Comparison of ENCODE assay signal across 21 mouse cellular contexts in the genomic region with DNA sequence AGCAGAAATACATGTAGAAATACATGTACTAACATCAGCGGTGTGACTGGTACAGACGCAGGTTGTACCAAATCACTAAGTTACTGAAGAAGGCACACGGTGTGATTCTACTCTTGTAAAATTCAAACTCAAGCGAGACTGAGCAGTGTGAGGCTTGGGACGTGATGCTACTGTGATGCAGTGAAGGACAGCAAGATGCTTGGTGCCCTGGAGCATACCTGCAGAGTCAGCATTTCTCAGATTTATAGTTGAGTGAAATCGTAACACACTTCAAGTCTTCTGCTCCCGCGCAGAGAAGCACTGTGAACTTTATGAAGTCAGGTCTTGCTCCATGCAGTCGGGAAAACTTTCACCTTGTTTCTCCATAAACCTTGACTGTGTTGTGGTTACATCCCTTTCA. TPM values are rescaled to one million over a fixed set of nuclear protein-coding genes. Genes with fewer than 3 reads are reported as not detected.
DNase-seq lines count a peak whose midpoint lies in the region; ATAC-seq and TF ChIP-seq lines count a peak whose summit lies in the region.
"Had no signal": no experiment of that assay in that cellular context is flagged by ENCODE, and none has a peak within 500 bp of the region (broad histone marks: within the 10 kb centered on the region; RNA-seq: fewer than 3 reads in every experiment).

No protein-coding gene starts in this region.

- no peak for TF ChIP-seq RAD21 in MEL (IDR thresholded peaks at IDR 0.05; ENCODE audit: low read depth, low read length)

- intact Hi-C loops in heart, postnatal 25 days (cut with DNase I): no loop called here

- no peak for TF ChIP-seq EP300 in MEL (IDR thresholded peaks at IDR 0.05; ENCODE audit: low read depth in 1 of 2, low read length in 2 of 2)

- no peaks in the 10 kb centered on the region for H3K79me2 ChIP-seq in MEL (ENCODE audit: control insufficient read depth, insufficient read depth, low read length, poor library complexity)

- no peak overlapping the region for H3K4me3 ChIP-seq in MEL (ENCODE audit: control insufficient read depth in 1 of 2, insufficient read depth in 1 of 2, low read depth in 2 of 2, low read length in 2 of 2)
- H3K4me3 ChIP-seq: embryonic facial prominence, embryonic 10.5 days; embryonic facial prominence, embryonic 12.5 days; forebrain, embryonic 13.5 days; forebrain, embryonic 15.5 days had no signal

- no peaks in the 10 kb centered on the region for H3K27me3 ChIP-seq in MEL (ENCODE audit: control insufficient read depth in 1 of 2, insufficient read depth in 2 of 2, low read length in 2 of 2)
- H3K27me3 ChIP-seq: embryonic facial prominence, embryonic 12.5 days; forebrain, embryonic 13.5 days; forebrain, embryonic 15.5 days had no signal

- ATAC-seq in monocyte, adult 5-6 weeks (replicated peaks; ENCODE audit: insufficient number of reproducible peaks, low FRiP score, low TSS enrichment, poor library complexity, severe bottlenecking): no peak
- ATAC-seq: CD4-positive, CD25-positive, alpha-beta regulatory T cell, adult 4 months; forebrain, embryonic 13.5 days; forebrain, embryonic 15.5 days; forebrain, postnatal 0 days had no signal

- peaks cover 1 to 16% of the 10 kb centered on the region in 2 experiments; a peak in 3 of 4 replicates for H3K36me3 ChIP-seq in MEL (ENCODE audit: control insufficient read depth in 1 of 2, insufficient read depth in 2 of 2, low read length in 2 of 2)

- no peak overlapping the region for H3K9ac ChIP-seq in MEL (ENCODE audit: control insufficient read depth, low read depth, low read length, poor library complexity, severe bottlenecking)
- H3K9ac ChIP-seq: embryonic facial prominence, embryonic 12.5 days; forebrain, embryonic 13.5 days; forebrain, embryonic 15.5 days; forebrain, postnatal 0 days had no signal

- TF ChIP-seq POLR2A in MEL (IDR thresholded peaks at IDR 0.05; ENCODE audit: control insufficient read depth in 1 of 2, insufficient read depth in 1 of 2, low read depth in 1 of 2, low read length in 2 of 2, poor library complexity in 1 of 2): no peak

- H3K4me1 ChIP-seq in MEL (ENCODE audit: control insufficient read depth in 1 of 2, insufficient read depth in 2 of 2, low read length in 2 of 2): peaks cover 3 to 10% of the 10 kb centered on the region in 2 experiments; a peak in 3 of 4 replicates
- H3K4me1 ChIP-seq: embryonic facial prominence, embryonic 10.5 days; embryonic facial prominence, embryonic 12.5 days; forebrain, embryonic 13.5 days; forebrain, embryonic 15.5 days had no signal

- DNase-seq in heart, adult 11 months: peak; percentile 45
- DNase-seq in heart, postnatal 25 days (ENCODE audit: low spot score): no peak
- no peak for DNase-seq in MEL (ENCODE audit: low read depth, low spot score)
- no peak for DNase-seq in natural killer cell, adult 2 months (ENCODE audit: low spot score in 2 of 2)
- DNase-seq: adrenal gland, adult 2 months; adrenal gland, postnatal 10 days; adrenal gland, postnatal 36 days; B cell, adult 2 months; cerebellum, adult 11-12 months; cerebellum, adult 2 months; cerebellum, adult 9-10 months; cerebellum, postnatal 10 days; cerebellum, postnatal 25 days; forebrain, postnatal 0 days had no signal

- H3K9me3 ChIP-seq in MEL (replicated peaks; ENCODE audit: insufficient read depth, low read length): no peaks in the 10 kb centered on the region
- H3K9me3 ChIP-seq: embryonic facial prominence, embryonic 10.5 days; embryonic facial prominence, embryonic 12.5 days; forebrain, embryonic 13.5 days; forebrain, embryonic 15.5 days; G1E had no signal

- H3K27ac ChIP-seq in MEL (ENCODE audit: control insufficient read depth, low read depth, low read length): no peak overlapping the region
- H3K27ac ChIP-seq: embryonic facial prominence, embryonic 10.5 days; embryonic facial prominence, embryonic 12.5 days; forebrain, embryonic 13.5 days; forebrain, embryonic 15.5 days had no signal

- no peak for TF ChIP-seq CTCF in MEL (IDR thresholded peaks at IDR 0.05 in 2 of 3, conservative IDR thresholded peaks at IDR 0.05 in 1 of 3; ENCODE audit: control insufficient read depth in 1 of 3, insufficient read depth in 1 of 3, low read depth in 2 of 3, low read length in 3 of 3, poor library complexity in 1 of 3, severe bottlenecking in 1 of 3)

TF ChIP-seq in MEL, 35 proteins besides CTCF, POLR2A, EP300 and RAD21:
- TF ChIP-seq TAL1 (IDR thresholded peaks at IDR 0.05; ENCODE audit: low read length) (no peak), BHLHE40 (IDR thresholded peaks at IDR 0.05; ENCODE audit: borderline replicate concordance, low read depth, low read length) (no peak), MAFK (IDR thresholded peaks at IDR 0.05; ENCODE audit: borderline replicate concordance, low read depth, low read length) (peak; percentile 76; the same call in 1 of the 2 replicates), MEF2A (IDR thresholded peaks at IDR 0.05; ENCODE audit: extremely low read depth, insufficient replicate concordance, low read depth, low read length, poor library complexity, severe bottlenecking) (no peak), E2F4 (IDR thresholded peaks at IDR 0.05; ENCODE audit: borderline replicate concordance, low read depth, low read length) (no peak), GABPA (IDR thresholded peaks at IDR 0.05; ENCODE audit: low read depth, low read length) (no peak)
TF ChIP-seq in MEL: peak in this region for 1.

RNA-seq across cellular contexts. Expression of a gene that starts 32.6 kb away (rescaled TPM):
- 1 to 10 TPM; 2.2 to 2.3 TPM for total RNA-seq in heart, postnatal 25 days (2021)
- total RNA-seq in MEL (2012; rRNA removed): 2.1 and 3.2 TPM in 2 replicates
- polyA plus RNA-seq in MEL (2012; ENCODE audit: insufficient read depth in 1 of 2, insufficient read length in 2 of 2, low read depth in 1 of 2, low replicate concordance in 2 of 2, missing spikeins in 1 of 2): 10 to 100 TPM in 1 of 2 experiments, not detected in 1; 10.6 TPM
- total RNA-seq in monocyte, adult 5-6 weeks (2017): 0.32 to 1.9 TPM in 2 of 3 replicates, not detected in the other

RNA-seq across cellular contexts. Expression of a gene that starts 35.3 kb away (rescaled TPM):
- total RNA-seq in heart, postnatal 25 days (2021): 1 to 10 TPM; 3.0 to 3.5 TPM
- 9.3 and 9.7 TPM in 2 replicates for total RNA-seq in MEL (2012; rRNA removed)
- 1 to 10 TPM in 1 of 2 experiments, not detected in 1; 9.2 TPM for polyA plus RNA-seq in MEL (2012; ENCODE audit: insufficient read depth in 1 of 2, insufficient read length in 2 of 2, low read depth in 1 of 2, low replicate concordance in 2 of 2, missing spikeins in 1 of 2)
- total RNA-seq in monocyte, adult 5-6 weeks (2017): 22.8 to 29.1 TPM (median 26.8 TPM) in 3 replicates
